Mouse (Mus musculus): ENCODE measurements around the gene Fgfr2. TPM values are rescaled to one million over a fixed set of nuclear protein-coding genes. Genes with fewer than 3 reads are reported as not detected.

The Fgfr2 gene
- total RNA-seq, 1 experiment = 37.5 TPM

- no peak overlapping the region for H3K4me3 ChIP-seq (ENCODE audit: insufficient read depth in 1 of 2, low read depth in 1 of 2, low read length in 2 of 2, poor library complexity in 1 of 2, severe bottlenecking in 1 of 2)
- no peaks in the 10 kb centered on the region for H3K36me3 ChIP-seq (ENCODE audit: control insufficient read depth, insufficient read depth, low read length, poor library complexity, severe bottlenecking)
- H3K9me3 ChIP-seq (ENCODE audit: control insufficient read depth, insufficient read depth, low read depth, low read length) = no peaks in the 10 kb centered on the region
- TF ChIP-seq CHD2 (IDR thresholded peaks at IDR 0.05; ENCODE audit: low read depth, low read length) = no peak
- TF ChIP-seq ZC3H11A (IDR thresholded peaks at IDR 0.05; ENCODE audit: borderline replicate concordance, low read depth, low read length) = no peak
- no peak for TF ChIP-seq ZNF384 (IDR thresholded peaks at IDR 0.05; ENCODE audit: low read depth, low read length)
- TF ChIP-seq MAFK (IDR thresholded peaks at IDR 0.05; ENCODE audit: insufficient read depth, low read depth, low read length) = no peak
- no peak for TF ChIP-seq HCFC1 (IDR thresholded peaks at IDR 0.05; ENCODE audit: borderline replicate concordance, insufficient read depth, low read length)
- no peak overlapping the region for H3K27ac ChIP-seq (ENCODE audit: insufficient read depth, low read depth, low read length, poor library complexity, severe bottlenecking)
- no peak for DNase-seq (ENCODE audit: low read depth, low spot score)
- peaks cover 0 to under 1% of the 10 kb centered on the region in 2 experiments; a peak in 1 of 4 replicates for H3K4me1 ChIP-seq (ENCODE audit: control insufficient read depth in 2 of 2, insufficient read depth in 2 of 2, low read length in 2 of 2, poor library complexity in 1 of 2)
- in situ Hi-C loops (cut with MboI; ENCODE audit: low sequenced_read_pairs in 2 of 2, unreplicated experiment in 2 of 2) = no loop called here
- H3K9ac ChIP-seq (ENCODE audit: insufficient read depth, low read depth, low read length, poor library complexity, severe bottlenecking) = no peak overlapping the region
Measured at GRCm38 (mm10) chr7:130269124-130269867, 2853.9 kb downstream of the Fgfr2 start.

GRCm38 (mm10) chr7:130267099-130267498 is 2856.1 kb downstream of the Fgfr2 start:
- H3K4me3 ChIP-seq (ENCODE audit: insufficient read depth in 1 of 2, low read depth in 1 of 2, low read length in 2 of 2, poor library complexity in 1 of 2, severe bottlenecking in 1 of 2) = no peak overlapping the region
- H3K4me1 ChIP-seq (ENCODE audit: control insufficient read depth in 2 of 2, insufficient read depth in 2 of 2, low read length in 2 of 2, poor library complexity in 1 of 2) = peaks cover 0 to 10% of the 10 kb centered on the region in 2 experiments; a peak in 2 of 4 replicates
- in situ Hi-C loops (cut with MboI; ENCODE audit: low sequenced_read_pairs in 2 of 2, unreplicated experiment in 2 of 2) = no loop called here
- DNase-seq (ENCODE audit: low read depth, low spot score) = no peak
- H3K9me3 ChIP-seq (ENCODE audit: control insufficient read depth, insufficient read depth, low read depth, low read length) = no peaks in the 10 kb centered on the region
- no peaks in the 10 kb centered on the region for H3K36me3 ChIP-seq (ENCODE audit: control insufficient read depth, insufficient read depth, low read length, poor library complexity, severe bottlenecking)
- TF ChIP-seq CHD2 (IDR thresholded peaks at IDR 0.05; ENCODE audit: low read depth, low read length) (no peak), HCFC1 (IDR thresholded peaks at IDR 0.05; ENCODE audit: borderline replicate concordance, insufficient read depth, low read length) (no peak), ZC3H11A (IDR thresholded peaks at IDR 0.05; ENCODE audit: borderline replicate concordance, low read depth, low read length) (peak; percentile 73; the same call in 1 of the 2 replicates)
- H3K9ac ChIP-seq (ENCODE audit: insufficient read depth, low read depth, low read length, poor library complexity, severe bottlenecking) = no peak overlapping the region
- H3K27ac ChIP-seq (ENCODE audit: insufficient read depth, low read depth, low read length, poor library complexity, severe bottlenecking) = no peak overlapping the region

- Histone ChIP-seq H3K4me1 (ENCODE audit: control insufficient read depth in 2 of 2, insufficient read depth in 2 of 2, low read length in 2 of 2, poor library complexity in 1 of 2) (peaks cover 0 to 10% of the 10 kb centered on the region in 2 experiments; a peak in 2 of 4 replicates), H3K9ac (ENCODE audit: insufficient read depth, low read depth, low read length, poor library complexity, severe bottlenecking) (peak overlapping the region; percentile 66), H3K9me3 (ENCODE audit: control insufficient read depth, insufficient read depth, low read depth, low read length) (no peaks in the 10 kb centered on the region), H3K27ac (ENCODE audit: insufficient read depth, low read depth, low read length, poor library complexity, severe bottlenecking) (no peak overlapping the region), H3K4me3 (ENCODE audit: insufficient read depth in 1 of 2, low read depth in 1 of 2, low read length in 2 of 2, poor library complexity in 1 of 2, severe bottlenecking in 1 of 2) (peak overlapping the region; percentile 71 to 83), H3K36me3 (ENCODE audit: control insufficient read depth, insufficient read depth, low read length, poor library complexity, severe bottlenecking) (no peaks in the 10 kb centered on the region)
- in situ Hi-C loops (cut with MboI; ENCODE audit: low sequenced_read_pairs in 2 of 2, unreplicated experiment in 2 of 2) = no loop called here
- no peak for DNase-seq (ENCODE audit: low read depth, low spot score)
- TF ChIP-seq CHD2 (IDR thresholded peaks at IDR 0.05; ENCODE audit: low read depth, low read length) (no peak), ZC3H11A (IDR thresholded peaks at IDR 0.05; ENCODE audit: borderline replicate concordance, low read depth, low read length) (no peak), ZNF384 (IDR thresholded peaks at IDR 0.05; ENCODE audit: low read depth, low read length) (no peak), MAFK (IDR thresholded peaks at IDR 0.05; ENCODE audit: insufficient read depth, low read depth, low read length) (no peak), HCFC1 (IDR thresholded peaks at IDR 0.05; ENCODE audit: borderline replicate concordance, insufficient read depth, low read length) (no peak)
Measured at GRCm38 (mm10) chr7:130266166-130266490, 2857.0 kb downstream of the Fgfr2 start.

GRCm38 (mm10) chr7:130265319-130266165 is 2857.6 kb downstream of the Fgfr2 start:
- Histone ChIP-seq H3K27ac (ENCODE audit: insufficient read depth, low read depth, low read length, poor library complexity, severe bottlenecking) (no peak overlapping the region), H3K9ac (ENCODE audit: insufficient read depth, low read depth, low read length, poor library complexity, severe bottlenecking) (peak overlapping the region; percentile 66), H3K4me3 (ENCODE audit: insufficient read depth in 1 of 2, low read depth in 1 of 2, low read length in 2 of 2, poor library complexity in 1 of 2, severe bottlenecking in 1 of 2) (peak overlapping the region; percentile 71 to 83), H3K9me3 (ENCODE audit: control insufficient read depth, insufficient read depth, low read depth, low read length) (no peaks in the 10 kb centered on the region), H3K4me1 (ENCODE audit: control insufficient read depth in 2 of 2, insufficient read depth in 2 of 2, low read length in 2 of 2, poor library complexity in 1 of 2) (peaks cover 0 to 10% of the 10 kb centered on the region in 2 experiments; a peak in 2 of 4 replicates), H3K36me3 (ENCODE audit: control insufficient read depth, insufficient read depth, low read length, poor library complexity, severe bottlenecking) (peaks cover 5% of the 10 kb centered on the region; the same call in 1 of the 2 replicates)
- TF ChIP-seq ZNF384 (IDR thresholded peaks at IDR 0.05; ENCODE audit: low read depth, low read length) = no peak
- TF ChIP-seq ZC3H11A (IDR thresholded peaks at IDR 0.05; ENCODE audit: borderline replicate concordance, low read depth, low read length) = no peak
- TF ChIP-seq CHD2 (IDR thresholded peaks at IDR 0.05; ENCODE audit: low read depth, low read length) = no peak
- no peak for TF ChIP-seq MAFK (IDR thresholded peaks at IDR 0.05; ENCODE audit: insufficient read depth, low read depth, low read length)
- no peak for DNase-seq (ENCODE audit: low read depth, low spot score)
- in situ Hi-C loops (cut with MboI; ENCODE audit: low sequenced_read_pairs in 2 of 2, unreplicated experiment in 2 of 2) = no loop called here
